Mouse (Mus musculus) midbrain, embryonic 15.5 days (tissue): ENCODE measurements around the gene Afg1l. TPM values are rescaled to one million over a fixed set of nuclear protein-coding genes. Genes with fewer than 3 reads are reported as not detected.

ENCODE experiments used
- ATAC-seq: fragments of 200-750 bp; cut with Nextera tagmentation; replicated peaks from 2 replicates; pipeline ENCODE4 v1.8.0; 2017; ENCODE audit warnings: moderate TSS enrichment
- H3K27ac ChIP-seq: fragments of 300-500 bp; sonication (generic); 2 replicates; pipeline ENCODE4 v1.5.1; 2015; ENCODE audit warnings: mild to moderate bottlenecking, inconsistent platforms
- H3K27me3 ChIP-seq: fragments of 300-500 bp; sonication (generic); replicated peaks from 2 replicates; pipeline ENCODE4 v1.6.1; 2015; ENCODE audit warnings: inconsistent platforms
- H3K36me3 ChIP-seq: fragments of 300-500 bp; sonication (generic); replicated peaks from 2 replicates; pipeline ENCODE4 v1.6.1; 2015; ENCODE audit warnings: inconsistent platforms
- H3K4me1 ChIP-seq: fragments of 300-500 bp; sonication (generic); 2 replicates; pipeline ENCODE4 v1.6.1; 2015; ENCODE audit warnings: inconsistent platforms
- H3K4me2 ChIP-seq: fragments of 300-500 bp; sonication (generic); 2 replicates; pipeline ENCODE4 v1.6.1; 2015; ENCODE audit warnings: inconsistent platforms, mild to moderate bottlenecking, moderate library complexity
- H3K4me3 ChIP-seq: fragments of 300-500 bp; sonication (generic); 2 replicates; pipeline ENCODE4 v1.5.1; 2015; ENCODE audit warnings: mild to moderate bottlenecking, inconsistent platforms
- H3K9ac ChIP-seq: fragments of 300-500 bp; sonication (generic); 2 replicates; pipeline ENCODE4 v1.6.1; 2015; ENCODE audit warnings: mild to moderate bottlenecking, inconsistent platforms
- H3K9me3 ChIP-seq: fragments of 300-500 bp; sonication (generic); 2 replicates; pipeline ENCODE4 v1.6.1; 2016; ENCODE audit warnings: inconsistent platforms
- WGBS: fragments of 180-500 bp; shearing (Covaris S2); methylation state at CpG from one replicate; pipeline ENCODE4 v1.1.7; 2015; ENCODE audit warnings: mixed read lengths; 5-methylcytosine and 5-hydroxymethylcytosine counted together
- polyA plus RNA-seq: library from polyadenylated mRNA; unstranded; fragments of >200 nt; fragmentation: Nextera tagmentation; extraction: Ambion mirVana; gene quantifications from 2 replicates; pipeline ENCODE4 v1.2.1, GENCODE M21; 2015

Afg1l gene
- polyA plus RNA-seq, 1 experiment from 2014 or later, result 7.4 TPM

- Histone ChIP-seq H3K4me2 (peak within 1 kb of the TSS; percentile 85), H3K4me1 (peaks cover 12% of the 10 kb centered on the region), H3K4me3 (peak within 1 kb of the TSS; percentile 82), H3K27me3 (no peaks in the 10 kb centered on the region), H3K27ac (peak within 1 kb of the TSS; percentile 98), H3K9ac (peak within 1 kb of the TSS; percentile 94), H3K9me3 (no peaks in the 10 kb centered on the region), H3K36me3 (no peaks in the 10 kb centered on the region)
- 0% methylated on average over 68 of the region's 68 CpGs for WGBS
- peak; percentile 97 for ATAC-seq
These were observed 23.5 kb upstream of the Afg1l start, which contains the start of gene Snx3 for GRCm38 (mm10) chr10:42501775-42502348. Gene Snx3 (plus strand): TSS chr10:42502030.

- H3K36me3 ChIP-seq, result no peaks in the 10 kb centered on the region
- peak overlapping the region; percentile 82 for H3K4me3 ChIP-seq
- H3K9me3 ChIP-seq, result no peaks in the 10 kb centered on the region
- peak overlapping the region; percentile 98 for H3K27ac ChIP-seq
- H3K9ac ChIP-seq, result peak overlapping the region; percentile 18; the same call in 1 of the 2 replicates
- H3K27me3 ChIP-seq, result no peaks in the 10 kb centered on the region
- H3K4me2 ChIP-seq, result peak overlapping the region; percentile 85
- ATAC-seq, result no peak
- WGBS, result 88% methylated on average over 5 of the region's 5 CpGs
- peaks cover 12% of the 10 kb centered on the region for H3K4me1 ChIP-seq
These were observed 22.8 kb upstream of the Afg1l start for GRCm38 (mm10) chr10:42501161-42501560.

- no peak for ATAC-seq
- Histone ChIP-seq H3K4me3 (no peak overlapping the region), H3K9me3 (no peaks in the 10 kb centered on the region), H3K4me1 (peaks cover 12% of the 10 kb centered on the region), H3K27me3 (no peaks in the 10 kb centered on the region), H3K36me3 (no peaks in the 10 kb centered on the region), H3K27ac (0 out of 2 replicates have a peak overlapping the region, but pooled peaks have one; percentile 98), H3K4me2 (no peak overlapping the region), H3K9ac (no peak overlapping the region)
- WGBS, result 93% methylated on average over 8 of the region's 8 CpGs
These were observed 22.2 kb upstream of the Afg1l start for GRCm38 (mm10) chr10:42500611-42501010.

GRCm38 (mm10) chr10:42493000-42493399, 14.6 kb upstream of the Afg1l start:
- Histone ChIP-seq H3K4me2 (no peak overlapping the region), H3K36me3 (no peaks in the 10 kb centered on the region), H3K9me3 (no peaks in the 10 kb centered on the region), H3K27me3 (no peaks in the 10 kb centered on the region), H3K4me3 (no peak overlapping the region), H3K9ac (no peak overlapping the region), H3K4me1 (no peaks in the 10 kb centered on the region), H3K27ac (no peak overlapping the region)
- ATAC-seq, result no peak
- WGBS, result 62% methylated on average over 4 of the region's 4 CpGs

GRCm38 (mm10) chr10:42492027-42492771, 13.8 kb upstream of the Afg1l start:
- 88% methylated on average over 10 of the region's 10 CpGs for WGBS
- no peak for ATAC-seq
- Histone ChIP-seq H3K4me1 (no peaks in the 10 kb centered on the region), H3K4me2 (no peak overlapping the region), H3K27me3 (no peaks in the 10 kb centered on the region), H3K9me3 (no peaks in the 10 kb centered on the region), H3K36me3 (no peaks in the 10 kb centered on the region), H3K27ac (no peak overlapping the region), H3K4me3 (no peak overlapping the region), H3K9ac (no peak overlapping the region)

GRCm38 (mm10) chr10:42491158-42491557, 12.8 kb upstream of the Afg1l start:
- 58% methylated on average over 1 of the region's 1 CpGs for WGBS
- H3K4me2 ChIP-seq, result no peak overlapping the region
- no peaks in the 10 kb centered on the region for H3K9me3 ChIP-seq
- H3K4me1 ChIP-seq, result no peaks in the 10 kb centered on the region
- no peaks in the 10 kb centered on the region for H3K36me3 ChIP-seq
- no peaks in the 10 kb centered on the region for H3K27me3 ChIP-seq
- no peak overlapping the region for H3K9ac ChIP-seq
- no peak overlapping the region for H3K4me3 ChIP-seq
- no peak overlapping the region for H3K27ac ChIP-seq
- ATAC-seq, result no peak

GRCm38 (mm10) chr10:42488606-42489296, 10.4 kb upstream of the Afg1l start:
- Histone ChIP-seq H3K36me3 (no peaks in the 10 kb centered on the region), H3K27ac (no peak overlapping the region), H3K4me3 (no peak overlapping the region), H3K9ac (no peak overlapping the region), H3K4me2 (no peak overlapping the region), H3K27me3 (no peaks in the 10 kb centered on the region), H3K4me1 (no peaks in the 10 kb centered on the region), H3K9me3 (no peaks in the 10 kb centered on the region)
- WGBS, result 34% methylated on average over 8 of the region's 8 CpGs
- ATAC-seq, result no peak

- Histone ChIP-seq H3K36me3 (no peaks in the 10 kb centered on the region), H3K4me1 (peaks cover 9% of the 10 kb centered on the region), H3K27me3 (no peaks in the 10 kb centered on the region), H3K4me3 (no peak overlapping the region), H3K9me3 (no peaks in the 10 kb centered on the region), H3K27ac (no peak overlapping the region), H3K9ac (no peak overlapping the region), H3K4me2 (no peak overlapping the region)
- no peak for ATAC-seq
- 76% methylated on average over 4 of the region's 4 CpGs for WGBS
These were observed 2.4 kb upstream of the Afg1l start for GRCm38 (mm10) chr10:42480719-42481118.

GRCm38 (mm10) chr10:42477550-42478340, 620 bp downstream of the Afg1l start:
- Histone ChIP-seq H3K4me2 (peak overlapping the region; percentile 82), H3K4me1 (peaks cover 9% of the 10 kb centered on the region), H3K4me3 (peak overlapping the region; percentile 61), H3K27ac (peak overlapping the region; percentile 84), H3K27me3 (no peaks in the 10 kb centered on the region), H3K9me3 (no peaks in the 10 kb centered on the region), H3K36me3 (no peaks in the 10 kb centered on the region), H3K9ac (peak overlapping the region; percentile 67)
- 14% methylated on average over 25 of the region's 25 CpGs for WGBS
- peak; percentile 68 for ATAC-seq

GRCm38 (mm10) chr10:42476774-42477475, 1.4 kb downstream of the Afg1l start:
- Histone ChIP-seq H3K4me1 (peaks cover 9% of the 10 kb centered on the region), H3K4me3 (no peak overlapping the region), H3K36me3 (no peaks in the 10 kb centered on the region), H3K27me3 (no peaks in the 10 kb centered on the region), H3K9me3 (no peaks in the 10 kb centered on the region), H3K4me2 (peak overlapping the region; percentile 82; the same call in 1 of the 2 replicates), H3K9ac (no peak overlapping the region), H3K27ac (no peak overlapping the region)
- WGBS, result 91% methylated on average over 10 of the region's 10 CpGs
- no peak for ATAC-seq

- Histone ChIP-seq H3K4me1 (peaks cover 9% of the 10 kb centered on the region), H3K4me3 (no peak overlapping the region), H3K27ac (no peak overlapping the region), H3K4me2 (no peak overlapping the region), H3K9me3 (no peaks in the 10 kb centered on the region), H3K9ac (no peak overlapping the region), H3K27me3 (no peaks in the 10 kb centered on the region), H3K36me3 (no peaks in the 10 kb centered on the region)
- WGBS, result 82% methylated on average over 6 of the region's 6 CpGs
- no peak for ATAC-seq
These were observed 3.3 kb downstream of the Afg1l start for GRCm38 (mm10) chr10:42474946-42475514.
